Mouse (Mus musculus) urinary bladder, adult 2 months (tissue): ENCODE measurements around the gene Myo1d. TPM values are rescaled to one million over a fixed set of nuclear protein-coding genes. Genes with fewer than 3 reads are reported as not detected.

Source experiments
- DNase-seq: peaks from one replicate; pipeline ENCODE4 v3.0.0; 2022; ENCODE audit warnings: low spot score
- polyA plus RNA-seq: library from polyadenylated mRNA; depleted of rRNA; stranded (reverse); fragments of >200 nt; gene quantifications from 2 replicates; pipeline ENCODE4 v1.2.3, GENCODE M21; 2012

Myo1d gene
- polyA plus RNA-seq, 1 experiment: 23.3 TPM

- DNase-seq: no peak
These were observed 164.7 kb downstream of the Myo1d start for GRCm38 (mm10) chr11:80614949-80615725.

GRCm38 (mm10) chr11:80614418-80614817, 165.4 kb downstream of the Myo1d start:
- DNase-seq: no peak

GRCm38 (mm10) chr11:80613534-80613933, 166.3 kb downstream of the Myo1d start:
- no peak for DNase-seq

GRCm38 (mm10) chr11:80602707-80603441, 177.0 kb downstream of the Myo1d start:
- no peak for DNase-seq

- no peak for DNase-seq
These were observed 177.8 kb downstream of the Myo1d start for GRCm38 (mm10) chr11:80602041-80602458.

GRCm38 (mm10) chr11:80601040-80601864, 178.6 kb downstream of the Myo1d start:
- DNase-seq: no peak

- DNase-seq: no peak
These were observed 184.3 kb downstream of the Myo1d start for GRCm38 (mm10) chr11:80595482-80595881.

GRCm38 (mm10) chr11:80589387-80589786, 190.4 kb downstream of the Myo1d start:
- DNase-seq: no peak

GRCm38 (mm10) chr11:80585761-80586160, 194.1 kb downstream of the Myo1d start:
- DNase-seq: no peak

GRCm38 (mm10) chr11:80585211-80585610, 194.6 kb downstream of the Myo1d start:
- no peak for DNase-seq

GRCm38 (mm10) chr11:80580494-80580893, 199.3 kb downstream of the Myo1d start:
- no peak for DNase-seq

- no peak for DNase-seq
These were observed 201.8 kb downstream of the Myo1d start for GRCm38 (mm10) chr11:80577747-80578640.

- no peak for DNase-seq
These were observed 204.0 kb downstream of the Myo1d start for GRCm38 (mm10) chr11:80575794-80576193.

GRCm38 (mm10) chr11:80566286-80566685, 213.5 kb downstream of the Myo1d start:
- DNase-seq: no peak

GRCm38 (mm10) chr11:80564975-80565965, 214.6 kb downstream of the Myo1d start:
- DNase-seq: no peak

GRCm38 (mm10) chr11:80562479-80562878, 217.3 kb downstream of the Myo1d start:
- DNase-seq: no peak

- no peak for DNase-seq
These were observed 219.1 kb downstream of the Myo1d start for GRCm38 (mm10) chr11:80560770-80561169.

GRCm38 (mm10) chr11:80555416-80555815, 224.4 kb downstream of the Myo1d start:
- no peak for DNase-seq

- no peak for DNase-seq
These were observed 226.8 kb downstream of the Myo1d start for GRCm38 (mm10) chr11:80553046-80553445.

GRCm38 (mm10) chr11:80551634-80552033, 228.2 kb downstream of the Myo1d start:
- DNase-seq: no peak
